Mouse (Mus musculus) small intestine, adult 2 months (tissue): ENCODE results near the gene Daxx. TPM values are rescaled to one million over a fixed set of nuclear protein-coding genes. Genes with fewer than 3 reads are reported as not detected.

ENCODE experiments used
- H3K27ac ChIP-seq: fragments of 200-500 bp; 2 replicates; pipeline ENCODE4 v1.5.1; 2012; ENCODE audit warnings: low read depth, low read length, control low read depth, inconsistent platforms; ENCODE audit not compliant: insufficient read depth
- H3K27me3 ChIP-seq: fragments of 200-500 bp; 2 replicates; pipeline ENCODE4 v1.6.1; 2012; ENCODE audit warnings: mild to moderate bottlenecking, moderate library complexity, low read length, inconsistent platforms; ENCODE audit not compliant: control insufficient read depth, insufficient read depth
- H3K36me3 ChIP-seq: fragments of 200-500 bp; 2 replicates; pipeline ENCODE4 v1.6.1; 2012; ENCODE audit warnings: mild to moderate bottlenecking, low read length, control low read depth, inconsistent platforms; ENCODE audit not compliant: control insufficient read depth, insufficient read depth
- H3K4me1 ChIP-seq: fragments of 200-500 bp; 2 replicates; pipeline ENCODE4 v1.6.1; 2012; ENCODE audit warnings: low read length, inconsistent platforms, mixed read lengths; ENCODE audit not compliant: control insufficient read depth, insufficient read depth, insufficient read length
- H3K4me3 ChIP-seq: fragments of 200-500 bp; 2 replicates; pipeline ENCODE4 v1.5.1; 2012; ENCODE audit warnings: low read depth, mild to moderate bottlenecking, control low read depth, inconsistent platforms, low read length, moderate library complexity
- CTCF ChIP-seq: fragments of 200-500 bp; IDR thresholded peaks from 2 replicates; pipeline ENCODE4 v1.5.1; 2012; ENCODE audit warnings: low read depth, mild to moderate bottlenecking, control low read depth, inconsistent platforms, low read length, moderate library complexity, mixed read lengths; ENCODE audit not compliant: insufficient replicate concordance, insufficient read length; ENCODE audit errors: extremely low read depth
- POLR2A ChIP-seq: fragments of 200-500 bp; IDR thresholded peaks from 2 replicates; pipeline ENCODE4 v1.6.1; 2012; ENCODE audit warnings: low read depth, mild to moderate bottlenecking, control low read depth, inconsistent platforms, low read length, moderate library complexity
- WGBS: fragments of 180-500 bp; shearing (Covaris S2); methylation state at CpG from one replicate; pipeline ENCODE4 v1.1.7; 2018; 5-methylcytosine and 5-hydroxymethylcytosine counted together
- polyA plus RNA-seq: library from polyadenylated mRNA; depleted of rRNA; stranded (reverse); fragments of >200 nt; gene quantifications from 2 replicates; pipeline ENCODE4 v1.2.3, GENCODE M21; 2012

Gene Daxx
- polyA plus RNA-seq, 1 experiment, result 48.6 TPM

GRCm38 (mm10) chr17:33913905-33914304 lies 4.7 kb downstream of the Daxx start:
- Histone ChIP-seq H3K36me3 (peaks cover 40% of the 10 kb centered on the region), H3K27ac (no peak overlapping the region), H3K4me1 (peaks cover 23% of the 10 kb centered on the region), H3K27me3 (no peaks in the 10 kb centered on the region), H3K4me3 (no peak overlapping the region)
- TF ChIP-seq CTCF (no peak), POLR2A (no peak)
- 96% methylated on average over 8 of the region's 8 CpGs for WGBS

- no peak overlapping the region for H3K27ac ChIP-seq
- H3K4me3 ChIP-seq, result no peak overlapping the region
- H3K4me1 ChIP-seq, result peaks cover 24% of the 10 kb centered on the region
- 71% methylated on average over 13 of the region's 13 CpGs for WGBS
- H3K27me3 ChIP-seq, result no peaks in the 10 kb centered on the region
- H3K36me3 ChIP-seq, result peaks cover 40% of the 10 kb centered on the region
- TF ChIP-seq CTCF (peak; percentile 1; the same call in 1 of the 2 replicates), POLR2A (no peak)
Observed at GRCm38 (mm10) chr17:33914969-33915391, 5.8 kb downstream of the Daxx start.

GRCm38 (mm10) chr17:33915671-33916250 lies 6.5 kb downstream of the Daxx start, which contains the start of the genes Tapbp and Zbtb22:
Gene Tapbp, plus strand, starts transcription at chr17:33915899.
Gene Zbtb22, plus strand, starts transcription at chr17:33915904.
- Histone ChIP-seq H3K36me3 (peaks cover 40% of the 10 kb centered on the region), H3K27me3 (no peaks in the 10 kb centered on the region), H3K4me3 (peak within 1 kb of the TSS; percentile 60), H3K4me1 (peaks cover 20% of the 10 kb centered on the region), H3K27ac (peak within 1 kb of the TSS; percentile 3; the same call in 1 of the 2 replicates)
- TF ChIP-seq CTCF, result no peak
- no peak; the same call in 1 of the 2 replicates for TF ChIP-seq POLR2A
- under 1% methylated on average over 34 of the region's 34 CpGs for WGBS

GRCm38 (mm10) chr17:33916294-33916693 lies 7.1 kb downstream of the Daxx start:
- TF ChIP-seq CTCF (no peak), POLR2A (no peak)

GRCm38 (mm10) chr17:33916847-33917655 lies 7.8 kb downstream of the Daxx start:
- H3K36me3 ChIP-seq, result peaks cover 39% of the 10 kb centered on the region
- WGBS, result 82% methylated on average over 31 of the region's 31 CpGs
- H3K4me1 ChIP-seq, result peaks cover 24% of the 10 kb centered on the region
- H3K4me3 ChIP-seq, result peak overlapping the region; percentile 42
- H3K27me3 ChIP-seq, result no peaks in the 10 kb centered on the region
- no peak overlapping the region for H3K27ac ChIP-seq
- TF ChIP-seq POLR2A, result no peak
- TF ChIP-seq CTCF, result no peak

More at GRCm38 (mm10) chr17:33916294-33916693, 7.1 kb downstream of the Daxx start:
- H3K4me1 ChIP-seq, result peaks cover 24% of the 10 kb centered on the region
- peak overlapping the region; percentile 60 for H3K4me3 ChIP-seq
- no peaks in the 10 kb centered on the region for H3K27me3 ChIP-seq
- no peak overlapping the region for H3K27ac ChIP-seq
- 2% methylated on average over 20 of the region's 20 CpGs for WGBS
- H3K36me3 ChIP-seq, result peaks cover 41% of the 10 kb centered on the region

GRCm38 (mm10) chr17:33917656-33918292 lies 8.6 kb downstream of the Daxx start:
- Histone ChIP-seq H3K4me1 (peaks cover 26% of the 10 kb centered on the region), H3K27ac (no peak overlapping the region), H3K36me3 (peaks cover 36% of the 10 kb centered on the region), H3K27me3 (no peaks in the 10 kb centered on the region), H3K4me3 (no peak overlapping the region)
- WGBS, result 85% methylated on average over 18 of the region's 18 CpGs
- TF ChIP-seq CTCF, result no peak
